Mouse (Mus musculus) 3134 (cell line): Measurements from ENCODE around the gene Cldn1.
A peak's percentile ranks its signal among the peaks of the same experiment; 100 is the strongest.

ENCODE experiments used
- DNase-seq: peaks from one replicate; pipeline ENCODE4 v3.0.0-alpha.2; 2011; ENCODE audit warnings: low spot score; ENCODE audit not compliant: insufficient read length; ENCODE audit errors: extremely low read depth

The Cldn1 gene

DNA sequence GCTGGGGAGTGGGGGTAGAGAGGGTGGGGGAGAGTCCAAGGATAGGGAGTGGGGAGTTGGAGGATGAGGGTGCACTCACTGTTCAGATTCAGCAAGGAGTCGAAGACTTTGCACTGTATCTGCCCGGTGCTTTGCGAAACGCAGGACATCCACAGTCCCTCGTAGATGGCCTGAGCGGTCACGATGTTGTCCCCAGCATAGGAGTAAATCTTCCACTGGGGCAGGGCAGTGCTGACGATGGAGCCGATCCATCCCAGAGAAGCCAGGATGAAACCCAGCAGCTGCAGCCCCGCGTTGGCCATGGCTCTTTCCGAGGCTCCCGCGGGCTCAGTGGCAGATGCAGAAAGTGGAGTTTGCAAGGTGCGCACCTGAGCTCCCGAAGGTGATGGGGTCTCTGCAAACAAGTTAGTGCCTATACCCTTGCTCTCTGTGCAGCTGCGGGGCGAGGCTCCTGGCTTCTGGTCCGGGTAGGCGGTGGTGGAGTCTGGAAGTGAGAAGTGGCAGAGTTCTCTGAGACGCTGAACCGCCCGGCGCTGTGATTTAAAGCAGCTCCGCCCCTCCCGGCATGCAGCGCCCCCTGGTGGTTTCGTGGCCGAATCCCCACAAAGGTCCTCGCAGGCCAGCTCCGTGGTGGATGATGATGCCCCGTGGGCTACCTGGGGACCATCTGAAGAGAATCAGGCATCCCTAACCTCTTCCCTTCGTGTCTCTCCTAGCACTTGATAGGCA is at the start of gene Cldn1:
Gene Cldn1, minus strand, starts transcription at position 517 of the 729 bp plus-strand sequence.
- peak; percentile 28 for DNase-seq

DNA sequence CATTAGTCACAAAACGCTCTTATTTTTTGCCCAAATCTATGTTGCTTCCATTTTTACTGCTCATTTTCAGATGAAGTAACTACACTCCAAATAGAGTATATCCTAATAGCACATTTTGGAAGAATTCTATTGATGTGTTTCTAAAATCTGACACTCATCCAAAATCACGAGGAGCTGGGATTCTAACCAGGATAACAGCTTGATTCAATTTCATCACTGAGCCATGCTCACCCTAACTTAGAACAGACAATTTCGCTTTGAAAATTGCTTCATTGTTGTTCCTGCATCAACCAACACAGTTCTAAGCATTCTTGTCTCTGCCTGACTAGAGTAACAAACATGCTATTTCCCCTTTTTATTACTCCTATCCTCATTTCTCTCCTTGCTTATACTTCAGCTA is 47.0 kb upstream of the Cldn1 start:
- DNase-seq = no peak

DNA sequence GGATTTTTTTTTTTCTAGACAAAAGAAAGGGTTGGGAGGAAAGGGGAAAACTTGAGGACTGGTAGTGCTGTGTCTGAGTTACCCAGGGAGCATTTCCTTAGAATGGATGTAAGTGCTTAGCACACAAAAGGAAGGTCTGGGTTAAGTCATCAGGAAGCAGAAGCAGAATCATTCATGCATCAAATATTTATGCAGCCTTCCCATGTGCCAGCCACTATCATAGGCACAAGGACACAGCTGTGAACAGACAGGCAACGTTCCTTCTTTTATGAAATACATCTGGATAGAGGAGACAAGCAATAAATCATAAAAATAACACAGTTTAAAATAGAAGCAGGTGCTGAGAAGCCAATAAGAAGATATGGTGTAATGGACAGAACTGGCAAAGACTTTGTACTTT is 32.4 kb upstream of the Cldn1 start:
- DNase-seq = no peak

DNA sequence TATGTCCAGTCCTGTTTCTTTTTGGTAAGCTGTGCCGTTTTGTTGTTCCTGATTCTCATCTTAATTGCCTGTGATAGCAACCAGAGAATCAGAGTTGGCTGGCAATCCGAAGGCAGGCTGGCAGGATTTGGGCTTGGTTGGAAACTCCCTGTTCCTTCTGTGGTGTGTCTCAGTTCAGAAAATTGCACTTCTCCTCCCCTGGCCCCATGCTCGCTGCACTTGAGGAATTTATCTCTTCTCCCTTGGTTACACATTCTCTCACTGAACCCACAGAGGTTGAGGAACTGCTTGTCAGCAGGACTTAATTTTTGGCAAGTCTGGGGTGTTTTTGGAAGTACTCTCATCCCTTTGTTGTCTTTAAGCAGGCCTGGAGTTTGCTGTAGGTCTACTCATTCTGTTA is 29.3 kb upstream of the Cldn1 start:
- DNase-seq = peak; percentile 7

DNA sequence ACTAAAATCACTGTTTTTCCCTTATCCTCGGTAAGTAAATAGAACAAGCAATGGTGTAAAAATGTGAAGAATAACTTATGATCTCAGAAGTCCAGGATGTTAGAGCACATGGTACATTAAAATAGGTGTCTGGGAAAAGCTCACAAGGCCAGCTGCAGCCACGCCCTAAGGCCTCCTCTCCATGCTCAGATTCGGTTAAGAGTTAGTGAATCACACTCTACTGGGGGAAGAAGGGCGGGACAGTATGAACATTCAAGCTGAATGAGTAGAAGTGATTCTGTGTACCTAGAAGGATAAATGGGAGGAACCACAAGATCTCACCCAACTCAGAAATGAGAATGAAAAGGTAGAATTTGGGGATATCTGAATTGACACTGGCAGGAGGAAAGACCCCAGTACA is 28.9 kb upstream of the Cldn1 start:
- peak; percentile 7 for DNase-seq

DNA sequence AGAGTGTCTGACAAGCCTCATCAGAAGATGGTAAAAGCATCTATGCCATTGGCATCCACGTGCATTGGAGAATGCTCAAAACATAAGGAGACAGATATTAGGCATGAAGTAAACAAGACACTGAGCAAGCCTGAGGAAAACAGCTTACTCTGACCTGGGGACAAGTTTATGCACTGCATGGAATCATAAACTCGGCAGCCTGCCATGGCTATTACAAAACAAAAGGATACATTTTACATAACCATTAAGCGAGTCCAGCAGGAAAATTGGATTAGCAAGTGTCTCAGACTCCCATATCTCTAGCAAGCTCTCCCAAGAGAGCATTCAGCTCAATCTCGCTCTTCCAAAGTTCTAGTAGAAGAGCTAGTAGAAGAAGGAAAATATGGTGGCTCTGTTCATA is 19.3 kb upstream of the Cldn1 start:
- no peak for DNase-seq

DNA sequence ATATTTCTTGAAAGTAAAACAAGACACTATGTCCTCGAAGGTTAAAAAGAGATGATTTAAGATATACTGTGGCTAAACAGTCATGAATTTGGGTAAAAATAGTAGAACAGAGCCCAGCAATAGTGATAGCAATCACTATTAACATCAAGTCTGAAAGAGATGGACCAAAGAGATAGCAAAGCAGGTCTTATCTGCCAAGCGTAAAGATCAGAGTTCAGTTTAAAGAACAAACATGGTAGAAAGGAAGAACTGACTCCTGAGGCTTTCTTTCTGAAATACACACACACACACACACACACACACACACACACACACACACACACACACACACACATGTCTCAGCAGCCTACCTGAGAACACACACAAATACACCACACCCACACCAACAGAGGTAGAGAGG is 14.5 kb upstream of the Cldn1 start:
- DNase-seq = no peak

DNA sequence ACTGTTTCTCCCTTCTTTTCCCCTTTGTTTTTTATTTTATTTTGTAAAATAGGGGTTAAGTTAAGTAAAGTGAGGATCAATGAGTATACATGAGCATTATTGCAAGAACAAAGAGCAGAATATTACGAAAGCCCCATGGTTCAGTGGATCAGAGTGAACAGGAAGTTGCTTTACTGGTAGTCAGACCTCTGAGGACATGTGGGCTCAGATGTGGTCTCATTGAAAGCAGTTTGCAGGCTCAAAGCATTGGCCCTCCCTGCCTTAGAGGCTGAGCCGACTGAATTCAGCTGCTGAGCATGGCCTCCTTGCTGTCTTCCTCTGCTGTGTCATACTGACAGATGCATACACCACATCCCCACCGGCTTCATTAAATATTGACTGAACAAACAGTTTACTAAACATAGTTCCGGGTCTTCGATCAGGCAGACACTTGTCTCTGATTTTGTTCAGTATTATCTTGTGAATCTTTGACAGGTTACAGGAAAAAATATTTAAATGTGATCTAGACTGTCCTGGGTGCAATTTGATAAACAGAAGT is 12.5 kb upstream of the Cldn1 start:
- DNase-seq = no peak

DNA sequence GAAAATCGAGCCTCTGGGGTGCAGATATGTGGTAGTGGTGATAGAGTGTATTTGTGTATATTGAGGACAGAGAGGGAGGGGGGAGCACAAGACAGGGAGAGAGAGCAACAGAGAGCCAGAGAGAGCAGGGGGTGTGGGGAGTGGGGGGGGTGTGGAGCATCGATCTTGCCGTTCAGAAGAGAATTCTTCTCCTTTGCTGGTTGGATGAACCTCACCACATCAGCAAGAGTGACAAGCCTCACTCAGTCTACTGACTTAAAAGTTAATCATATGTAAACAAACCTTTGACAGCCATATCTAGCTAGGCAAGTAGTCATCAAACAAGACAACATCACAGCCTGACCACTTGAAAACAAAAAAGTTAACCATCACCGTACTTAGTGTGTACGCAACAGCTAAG is 5.5 kb upstream of the Cldn1 start:
- no peak for DNase-seq

DNA sequence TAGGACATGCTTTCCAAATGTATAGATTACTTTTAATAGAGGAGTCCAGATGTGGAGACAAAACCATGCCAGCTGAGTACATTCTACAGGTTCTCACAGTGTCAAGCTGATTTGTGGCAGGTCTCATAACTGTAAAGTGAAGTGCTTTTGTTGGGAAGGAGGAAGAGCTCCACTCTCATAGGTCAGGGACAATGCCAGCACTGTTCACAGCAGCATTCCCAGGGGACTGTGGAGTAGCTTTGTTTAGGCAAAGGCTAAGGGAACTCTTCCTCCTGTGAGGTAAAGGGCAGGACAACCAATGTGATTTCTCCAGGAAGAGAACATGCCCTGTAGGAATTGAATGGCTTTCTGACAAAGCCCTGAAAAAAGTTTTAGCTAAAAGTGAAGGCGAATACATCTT is 1.5 kb downstream of the Cldn1 start:
- no peak for DNase-seq

DNA sequence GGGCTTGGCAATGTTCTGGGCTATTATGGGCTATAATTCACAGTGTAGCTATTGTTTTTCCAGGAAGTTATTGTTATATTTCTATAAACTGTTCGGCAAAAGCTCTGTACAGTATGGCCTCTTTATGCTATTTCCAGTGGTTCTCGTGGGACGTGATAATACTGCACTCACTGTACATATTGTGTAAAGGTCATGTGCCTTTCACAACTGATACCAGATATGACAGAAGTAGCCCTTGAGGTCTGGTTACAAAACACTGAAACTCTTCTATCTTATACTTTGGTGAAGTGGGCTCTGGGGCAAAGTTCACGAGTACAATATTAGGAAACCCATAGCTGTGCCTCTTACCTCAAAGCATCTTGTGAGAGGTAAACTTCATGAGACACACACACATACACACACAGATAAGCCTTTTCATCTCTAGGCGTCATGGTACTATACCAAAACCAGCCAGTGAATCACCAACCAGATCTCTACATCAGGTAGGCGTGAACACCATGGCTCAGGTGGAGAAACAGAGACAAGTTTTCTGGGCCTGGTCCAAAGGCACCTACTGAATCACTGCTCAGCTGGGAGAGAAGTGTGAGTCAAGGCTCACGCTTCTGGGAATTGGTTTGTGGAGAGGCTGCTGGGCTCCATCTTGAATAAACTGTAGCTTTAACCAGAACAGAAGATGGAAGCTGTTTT is 2.5 kb downstream of the Cldn1 start:
- DNase-seq = no peak

DNA sequence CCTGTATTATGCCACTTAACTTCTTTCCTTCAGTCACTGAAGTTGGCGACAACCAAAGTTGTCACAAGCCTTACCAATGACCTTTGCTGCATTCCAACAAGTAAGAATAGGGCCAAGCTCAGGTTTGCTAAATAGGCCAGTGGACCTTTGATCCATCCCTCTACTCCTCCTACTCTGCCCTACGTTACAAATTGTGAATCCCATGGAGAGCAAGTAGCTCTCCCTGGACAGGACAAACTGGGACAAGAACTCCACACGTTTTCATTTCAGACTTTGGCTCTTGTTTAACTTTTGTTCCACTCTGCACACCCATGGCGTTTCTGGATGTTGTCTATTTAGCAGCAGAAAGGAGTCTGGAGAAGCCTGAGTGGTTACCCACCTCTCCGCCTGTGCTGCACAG is 3.5 kb downstream of the Cldn1 start:
- DNase-seq = no peak

DNA sequence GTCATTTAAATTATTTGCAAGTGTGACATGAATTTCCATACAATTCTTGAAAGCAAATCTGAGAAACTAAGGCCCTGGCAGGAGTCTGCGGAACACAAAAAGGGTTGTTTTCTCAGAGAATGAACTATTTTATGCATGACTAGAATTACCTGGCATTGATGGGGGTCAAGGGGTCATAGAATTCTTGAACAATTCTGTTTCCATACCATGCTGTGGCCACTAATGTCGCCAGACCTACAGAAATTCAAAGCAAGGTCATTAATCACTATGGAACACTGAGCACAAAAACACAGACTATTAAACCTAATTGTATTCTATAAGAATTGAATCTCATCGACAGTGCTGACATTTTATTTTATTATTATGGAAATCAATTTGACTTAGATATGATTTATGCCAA is 10.9 kb downstream of the Cldn1 start:
- DNase-seq = no peak

DNA sequence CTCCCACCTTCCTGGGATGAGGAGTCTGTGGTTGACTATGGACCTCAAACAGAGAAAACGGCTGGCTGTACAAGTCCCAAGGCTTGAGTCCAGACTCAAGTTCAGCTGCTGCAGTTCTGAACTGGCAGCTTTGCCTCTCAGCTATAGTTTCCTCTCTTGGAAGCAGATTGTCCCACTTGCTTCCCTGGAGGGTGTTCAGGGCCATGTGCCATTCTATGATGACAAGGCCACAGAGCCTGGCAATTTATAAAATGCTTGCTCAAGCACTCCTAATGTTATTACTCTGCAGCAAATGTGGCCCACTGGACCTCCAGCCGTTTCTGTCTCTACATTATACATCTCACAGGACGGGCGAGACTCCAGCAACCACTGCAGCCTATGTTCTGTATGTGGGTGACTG is 12.0 kb downstream of the Cldn1 start:
- DNase-seq = no peak

DNA sequence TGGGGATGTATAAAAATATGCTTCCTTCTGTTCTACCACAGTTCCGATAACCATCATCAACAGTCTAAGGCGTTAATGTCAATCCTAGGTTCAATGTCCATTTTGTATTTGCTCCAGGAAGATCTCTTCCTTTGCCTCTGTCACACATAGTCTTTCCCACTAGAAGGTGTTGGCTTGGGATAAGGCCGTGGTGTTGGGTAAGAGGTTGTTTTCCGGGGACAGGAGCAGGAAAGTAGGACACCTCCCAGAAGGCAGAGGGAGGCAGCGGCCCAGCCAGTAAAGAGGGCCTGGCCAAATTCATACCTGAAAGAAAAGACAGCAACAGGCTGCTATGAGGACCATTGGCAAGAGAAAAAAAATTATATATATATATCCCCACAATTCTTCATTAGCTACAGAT is 12.7 kb downstream of the Cldn1 start:
- DNase-seq = no peak

DNA sequence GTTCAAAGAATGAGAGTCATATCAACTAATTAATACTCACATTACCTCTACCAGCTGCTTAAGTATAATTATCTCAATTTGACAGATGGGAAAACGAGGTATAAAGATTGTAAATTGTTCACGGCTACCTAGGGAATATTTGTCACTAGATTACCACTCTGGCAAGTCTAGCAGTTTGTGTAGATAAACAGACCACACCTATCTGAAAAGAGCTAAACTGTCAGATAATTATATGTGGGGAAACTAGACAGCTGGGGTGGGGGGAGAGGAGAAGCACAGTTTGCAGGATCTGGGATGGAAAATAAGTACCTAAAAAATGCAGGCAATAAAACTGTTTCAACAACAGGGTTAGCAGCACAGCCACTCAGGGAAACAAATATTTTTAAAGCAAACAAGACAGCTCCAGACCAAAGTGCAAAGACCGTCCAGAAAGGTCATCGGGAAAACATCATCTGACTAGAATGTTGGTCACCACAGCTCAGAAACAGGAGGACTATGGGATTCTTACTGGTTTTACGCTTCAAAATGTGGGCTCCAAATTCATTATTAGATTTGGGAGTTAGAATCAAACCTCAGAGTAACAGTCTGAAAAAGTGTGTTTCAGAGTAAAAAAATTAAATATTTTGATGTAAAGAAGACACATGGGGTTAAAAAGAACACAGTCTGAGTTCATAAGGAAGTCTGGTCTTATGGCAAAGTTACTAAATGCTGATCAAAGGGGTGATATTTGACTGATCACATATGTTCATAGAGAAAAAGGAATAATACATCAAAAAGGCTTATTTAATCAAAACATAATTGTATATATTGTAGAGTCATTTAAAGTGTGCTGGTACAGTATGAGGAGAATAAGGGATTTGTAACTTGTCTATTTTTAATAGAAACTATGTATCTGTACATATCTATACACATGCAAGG is 13.5 kb downstream of the Cldn1 start:
- DNase-seq = no peak

DNA sequence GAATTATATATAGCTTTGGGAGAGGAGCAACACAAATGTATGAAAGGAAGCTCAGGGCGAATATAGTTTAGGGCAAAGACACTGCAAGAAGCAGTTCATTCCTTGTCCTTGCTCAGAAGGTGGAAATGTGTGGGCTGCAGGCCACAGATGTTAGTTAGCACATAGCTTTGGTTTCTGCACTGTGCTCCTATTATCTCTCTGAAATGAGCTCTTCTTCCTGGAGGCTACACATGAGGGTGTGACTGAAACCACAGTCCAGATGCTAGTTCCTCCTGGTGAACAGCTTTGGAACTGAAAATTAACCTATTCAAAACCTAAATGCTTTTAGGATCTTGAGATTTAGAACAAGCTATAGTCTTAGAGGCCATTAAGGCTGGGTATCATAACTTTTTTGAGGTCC is 16.1 kb downstream of the Cldn1 start:
- DNase-seq = no peak

DNA sequence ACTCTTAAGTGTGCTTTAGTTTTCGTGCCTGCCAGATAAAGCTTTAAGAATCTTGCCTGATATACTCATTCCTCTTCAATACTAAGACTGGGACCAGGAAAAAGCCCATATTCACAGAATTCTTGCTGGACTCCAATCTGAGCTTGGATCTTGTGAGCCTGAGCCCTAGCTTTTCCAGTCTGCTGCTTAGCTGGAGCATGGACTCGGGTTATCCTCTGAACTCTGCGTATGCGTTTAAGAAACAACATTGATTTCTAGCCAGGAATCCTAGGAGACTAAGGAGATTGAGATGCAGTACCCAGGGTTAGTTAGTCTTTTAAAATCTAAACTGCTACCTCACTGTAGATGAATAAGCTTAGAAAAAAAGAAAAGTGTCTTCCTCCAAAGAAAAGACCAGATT is 20.9 kb downstream of the Cldn1 start:
- DNase-seq = no peak

DNA sequence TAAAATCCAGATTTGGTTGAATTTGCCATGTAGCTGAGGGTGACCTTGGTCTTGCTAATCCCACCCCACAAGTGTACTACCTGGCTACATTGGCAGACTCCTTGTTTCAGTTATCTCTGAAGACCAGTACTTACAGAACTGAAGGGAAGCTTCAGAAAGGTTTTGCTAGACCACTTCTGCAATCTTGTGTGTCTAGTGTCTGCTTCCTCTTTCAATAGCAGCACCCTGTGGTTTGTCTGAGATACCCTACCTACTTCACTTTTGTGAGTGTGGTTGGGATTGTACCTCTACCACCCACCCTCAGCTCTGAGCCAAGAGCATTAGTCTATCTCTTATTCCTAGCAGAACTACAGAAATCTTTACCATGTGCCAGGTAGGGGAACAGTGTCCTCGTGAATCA is 22.8 kb downstream of the Cldn1 start:
- no peak for DNase-seq

DNA sequence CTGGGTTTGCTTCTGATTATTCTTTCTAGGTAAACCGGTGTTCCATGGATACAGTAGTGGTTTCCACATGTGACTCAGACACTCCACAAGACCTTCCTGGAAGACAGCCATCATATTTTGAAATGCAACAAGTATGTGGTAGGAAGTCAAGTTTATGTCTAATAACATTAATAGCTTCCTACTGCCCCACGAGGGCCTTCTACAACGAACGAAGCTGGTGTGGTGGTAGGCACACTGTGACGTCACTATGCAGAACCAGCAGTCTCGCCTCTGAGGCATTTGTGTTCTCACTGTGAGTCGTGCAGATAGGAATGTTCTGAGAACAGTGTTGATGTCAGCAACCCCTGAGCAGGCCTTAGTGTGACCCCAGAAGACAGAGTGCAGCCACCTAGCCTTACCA is 55.4 kb downstream of the Cldn1 start:
- peak; percentile 20 for DNase-seq

DNA sequence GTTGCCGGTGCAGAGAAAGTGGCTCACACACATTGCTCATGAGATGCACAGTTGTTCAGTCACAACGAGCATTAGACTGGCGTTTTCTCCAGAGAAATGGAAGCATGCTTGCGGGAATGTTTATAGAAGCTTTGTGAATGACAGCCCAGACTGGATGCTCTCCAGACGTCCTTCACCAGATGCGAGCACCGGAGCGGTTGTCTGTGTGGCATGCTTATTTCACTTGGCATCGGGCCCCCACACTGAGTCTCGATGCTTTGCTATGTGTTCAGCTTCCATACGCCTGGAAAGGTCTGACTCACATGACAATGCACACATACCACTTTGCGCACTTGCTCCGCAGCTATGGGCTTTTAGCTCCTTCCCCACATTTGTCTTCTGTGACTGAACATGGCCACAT is 56.8 kb downstream of the Cldn1 start:
- no peak for DNase-seq
